Mouse (Mus musculus) megakaryocyte progenitor cell, adult 5-6 weeks (primary cell): Measurements from ENCODE around the gene Inpp5k. TPM values are rescaled to one million over a fixed set of nuclear protein-coding genes. Genes with fewer than 3 reads are reported as not detected.

Experiments
- ATAC-seq: replicated peaks from 2 replicates; pipeline ENCODE4 v1.8.0; 2016; ENCODE audit warnings: mild to moderate bottlenecking, moderate TSS enrichment, inconsistent platforms; ENCODE audit not compliant: poor library complexity
- total RNA-seq, 2 experiments: library from RNA; stranded (forward) in 1 of 2; stranded (reverse) in 1 of 2; fragments of 157-497, 149-512 nt in 1 of 2; fragments of 200-1000 nt in 1 of 2; gene quantifications; 2 replicates each; pipeline versions ENCODE4 v1.2.3 to v1.2.4; 2015 to 2017

Inpp5k gene
- total RNA-seq, 2 experiments from 2014 or later: 21.9 to 43.0 TPM

DNA sequence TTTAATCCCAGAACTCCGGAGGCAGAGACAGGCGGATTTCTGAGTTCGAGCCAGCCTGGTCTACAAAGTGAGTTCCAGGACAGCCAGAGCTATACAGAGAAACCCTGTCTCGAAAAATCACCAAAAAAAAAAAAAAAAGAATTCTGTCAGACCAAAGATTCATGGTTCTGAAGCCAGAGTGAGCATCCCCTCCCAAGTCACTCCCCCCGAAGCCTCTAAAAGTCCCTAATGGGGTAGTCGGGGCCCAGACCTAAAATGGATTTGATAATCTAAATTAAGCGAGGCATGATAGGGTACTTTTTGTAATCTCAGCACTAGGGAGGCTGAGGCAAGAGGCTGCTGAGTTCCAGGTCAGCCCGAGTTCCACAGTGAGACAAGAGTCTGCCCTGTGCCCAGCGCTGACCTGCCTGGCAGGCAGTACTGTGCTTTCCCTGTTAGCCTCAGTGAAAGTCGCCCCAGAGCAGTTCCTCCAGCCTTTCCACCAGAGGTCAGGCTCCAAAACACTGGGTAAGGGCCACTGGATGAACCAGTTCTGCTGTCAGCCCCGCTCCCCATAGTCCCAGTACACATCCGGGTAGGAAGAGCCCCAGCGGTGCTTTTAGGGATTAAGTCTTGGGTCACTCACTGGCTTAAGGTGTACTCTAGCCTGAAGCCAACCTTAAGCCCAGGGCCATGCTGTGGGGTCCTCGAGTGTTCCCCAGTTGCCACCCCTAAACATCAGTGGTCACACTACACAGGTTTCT lies 22.3 kb downstream of the Inpp5k start:
- ATAC-seq: no peak

DNA sequence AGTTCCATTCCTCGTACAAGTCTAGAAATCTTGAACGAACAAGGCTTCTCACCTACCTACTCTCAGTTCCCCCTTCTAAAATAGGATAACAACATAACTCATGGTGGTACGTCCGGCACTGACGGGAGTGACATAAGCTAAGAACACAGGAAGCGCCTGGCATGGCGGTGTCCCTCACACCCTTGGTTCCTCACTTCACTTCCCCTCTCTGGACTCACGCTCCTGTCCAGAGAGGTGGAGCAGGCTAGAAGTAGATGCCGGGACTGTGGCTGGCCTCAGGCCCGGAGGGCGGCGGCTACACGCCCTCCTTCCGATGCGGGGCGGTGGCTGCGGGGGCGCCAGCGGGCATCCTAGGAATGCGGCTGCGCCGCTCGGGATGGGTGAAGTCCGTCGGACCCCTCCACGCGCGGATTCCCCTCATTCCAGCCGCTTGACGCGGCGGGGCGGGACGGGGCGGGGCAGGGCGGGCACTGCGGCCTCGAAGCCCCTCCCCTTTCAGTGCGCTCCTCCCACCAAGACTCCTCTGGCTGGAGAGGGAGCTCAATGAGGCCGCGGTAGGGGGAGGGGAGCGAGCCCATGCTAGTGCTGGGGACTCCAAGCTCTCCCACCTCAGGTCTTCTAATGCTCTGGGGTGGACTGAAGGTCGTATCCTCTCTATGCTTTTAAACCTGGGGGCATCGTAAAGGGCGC lies 23.1 kb downstream of the Inpp5k start:
- peak; percentile 47 for ATAC-seq

DNA sequence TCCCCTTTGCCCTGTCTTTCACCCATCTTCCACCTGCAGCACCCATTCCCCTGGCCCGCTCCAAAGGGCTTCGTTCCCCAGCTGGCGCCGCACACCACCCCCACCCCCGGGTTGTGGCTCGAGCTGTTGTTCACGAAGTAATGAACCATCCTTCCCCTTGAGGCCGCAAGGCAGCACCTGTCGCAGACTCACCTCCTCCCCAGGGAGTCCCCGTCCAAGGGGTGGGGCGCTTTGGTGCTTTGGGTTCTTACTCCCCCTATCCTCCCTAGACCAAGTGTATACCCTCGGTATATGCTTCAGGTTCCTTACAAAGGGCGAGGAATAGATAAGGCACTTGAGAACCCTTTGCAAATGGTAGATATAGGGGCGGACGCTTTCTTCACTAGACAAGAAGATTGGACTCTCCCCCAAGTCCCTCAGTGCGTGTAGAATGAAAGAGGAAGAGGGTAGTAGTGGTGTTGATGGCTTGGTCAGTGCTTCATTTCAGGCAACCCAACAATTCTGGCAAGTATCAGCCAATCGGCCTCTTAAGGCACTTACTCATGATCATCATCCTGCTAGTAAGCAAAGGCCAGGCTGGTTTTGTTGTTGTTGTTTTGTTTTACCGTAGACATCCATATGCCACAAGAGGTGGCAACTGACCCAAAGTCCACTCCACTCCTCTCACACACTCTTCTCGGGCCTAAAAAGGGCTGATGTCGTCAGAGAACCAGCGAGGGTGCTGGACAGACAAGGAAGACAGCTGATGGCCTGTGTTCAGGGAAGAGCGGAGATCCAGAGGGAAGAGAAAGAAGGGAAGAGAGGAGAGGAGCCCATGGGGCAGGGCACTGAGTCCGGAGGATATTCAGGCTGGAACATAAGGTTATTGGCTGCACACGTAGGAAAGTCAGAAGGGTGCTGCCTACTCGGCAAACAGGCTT lies 23.9 kb downstream of the Inpp5k start:
- ATAC-seq: peak; percentile 11

DNA sequence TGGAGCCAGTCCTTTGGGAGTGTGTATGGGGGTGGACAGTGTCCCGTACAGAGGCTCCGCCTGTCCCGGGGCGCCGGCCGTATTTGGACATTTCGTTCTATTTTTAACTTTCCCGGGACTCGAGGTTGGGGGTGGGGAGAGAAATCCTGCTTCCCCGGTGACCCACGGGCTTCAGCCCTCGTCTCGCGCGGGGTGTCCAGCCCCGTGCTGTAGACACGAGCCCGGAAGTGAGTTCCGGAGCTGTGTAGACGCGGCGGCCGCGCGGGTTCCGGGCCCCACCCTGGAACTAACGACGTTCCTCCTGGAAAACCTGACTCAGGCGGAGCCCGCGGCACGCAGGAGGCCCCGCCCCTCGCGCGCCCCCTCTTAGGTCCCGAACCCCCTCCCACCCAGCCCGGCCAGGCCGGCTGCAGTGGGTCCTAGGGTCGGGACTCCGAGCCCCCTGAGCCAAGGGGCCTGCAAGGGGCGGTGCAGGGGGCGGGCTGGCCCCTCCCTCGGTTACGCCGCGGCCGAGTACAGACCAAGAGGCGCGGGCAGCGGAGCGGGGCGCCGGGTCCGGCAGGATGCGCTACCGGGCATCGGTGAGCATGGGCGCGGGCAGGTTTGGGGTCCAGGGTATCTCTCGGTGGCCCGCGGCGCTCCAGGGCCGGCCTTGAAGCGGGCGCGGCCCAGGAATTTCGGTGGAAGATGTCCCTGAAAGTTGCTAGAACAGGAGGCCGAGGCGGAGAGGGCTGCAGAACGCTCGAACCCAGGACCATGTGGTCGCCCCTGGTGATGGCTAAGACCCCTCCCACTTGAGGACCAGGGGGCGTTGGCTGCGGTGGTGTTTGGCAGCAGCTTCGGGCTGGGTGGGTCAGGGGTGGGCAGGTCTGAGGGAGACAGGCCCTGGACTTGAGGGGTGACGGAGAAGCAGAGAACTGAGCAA lies 25.1 kb downstream of the Inpp5k start:
- no peak for ATAC-seq

DNA sequence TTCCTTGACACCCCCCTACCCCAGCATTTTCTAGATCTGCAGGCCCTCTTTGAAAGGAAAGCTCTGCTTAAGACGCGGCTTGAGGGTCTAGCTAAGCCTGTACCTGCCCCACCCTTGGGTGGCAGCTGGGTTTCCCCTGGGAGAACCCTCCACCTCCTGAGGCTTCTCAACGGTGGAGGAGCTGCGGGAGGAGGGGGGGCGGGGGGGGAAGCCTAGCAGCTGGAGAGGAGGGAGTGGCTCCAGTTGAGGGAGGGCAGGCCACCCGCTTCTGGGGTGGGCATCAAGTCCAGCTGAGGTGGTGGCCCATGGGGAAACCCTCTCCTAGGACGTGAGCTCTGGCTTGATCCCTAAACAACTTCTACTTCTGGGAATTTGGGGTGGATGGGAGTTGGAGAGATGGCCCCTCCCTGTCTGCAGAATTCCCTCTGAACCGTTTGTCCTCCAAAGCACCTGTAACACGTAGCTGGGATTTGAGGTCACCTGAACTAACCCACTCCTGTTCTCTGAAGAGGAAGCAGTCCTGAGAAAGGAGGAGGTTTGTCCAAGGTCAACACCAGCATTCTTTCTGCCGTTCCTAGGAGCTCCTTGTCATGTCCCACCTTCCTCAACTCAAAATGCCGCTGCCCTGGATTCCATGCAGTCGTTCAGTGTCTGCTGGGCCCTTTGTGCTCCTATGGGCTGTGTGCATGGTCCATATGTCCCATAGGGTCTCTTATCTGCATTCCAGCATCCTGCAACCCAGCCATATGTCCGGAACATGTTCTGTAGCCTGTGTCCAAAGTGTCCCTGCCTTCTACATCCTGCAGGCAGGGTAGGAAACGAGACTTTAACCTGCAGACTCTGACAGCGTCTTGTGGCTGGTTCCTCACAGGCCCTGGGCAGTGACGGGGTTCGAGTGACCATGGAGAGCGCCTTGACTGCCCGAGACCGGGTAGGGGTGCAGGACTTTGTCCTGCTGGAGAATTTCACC lies 26.1 kb downstream of the Inpp5k start:
- no peak for ATAC-seq

DNA sequence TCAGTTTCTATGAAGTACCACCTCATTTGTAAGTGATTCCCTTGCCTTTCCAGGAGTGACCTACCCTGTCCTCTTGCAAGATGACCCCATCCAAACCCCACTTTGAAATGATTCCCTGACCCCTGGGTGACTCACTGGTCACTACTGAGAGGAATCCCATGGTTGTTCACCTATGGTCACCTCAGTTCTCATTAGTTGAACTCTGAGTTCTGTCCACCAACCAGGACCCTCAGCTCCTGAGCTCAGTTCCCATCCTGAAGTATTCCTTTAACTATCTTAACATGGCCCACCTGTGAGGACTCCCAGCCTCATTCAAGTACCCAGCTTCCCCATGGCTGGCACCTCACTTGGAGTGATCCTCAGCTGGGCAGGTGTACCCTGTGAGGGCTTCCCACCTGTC lies 27.1 kb downstream of the Inpp5k start:
- ATAC-seq: no peak

DNA sequence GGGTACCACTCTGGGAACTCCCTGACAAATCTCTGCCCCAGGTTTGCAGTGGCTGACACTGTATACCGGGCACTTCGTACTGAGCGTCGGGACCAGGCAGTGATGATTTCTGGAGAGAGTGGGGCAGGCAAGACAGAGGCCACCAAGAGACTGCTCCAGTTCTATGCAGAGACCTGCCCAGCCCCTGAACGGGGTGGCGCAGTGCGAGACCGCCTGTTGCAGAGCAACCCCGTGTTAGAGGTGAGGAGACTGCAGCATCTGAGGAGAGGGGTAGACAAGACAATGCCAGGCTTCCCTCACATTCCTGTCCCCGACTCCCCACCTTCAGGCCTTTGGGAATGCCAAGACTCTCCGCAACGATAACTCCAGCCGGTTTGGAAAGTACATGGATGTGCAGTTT lies 27.5 kb downstream of the Inpp5k start:
- ATAC-seq: no peak

DNA sequence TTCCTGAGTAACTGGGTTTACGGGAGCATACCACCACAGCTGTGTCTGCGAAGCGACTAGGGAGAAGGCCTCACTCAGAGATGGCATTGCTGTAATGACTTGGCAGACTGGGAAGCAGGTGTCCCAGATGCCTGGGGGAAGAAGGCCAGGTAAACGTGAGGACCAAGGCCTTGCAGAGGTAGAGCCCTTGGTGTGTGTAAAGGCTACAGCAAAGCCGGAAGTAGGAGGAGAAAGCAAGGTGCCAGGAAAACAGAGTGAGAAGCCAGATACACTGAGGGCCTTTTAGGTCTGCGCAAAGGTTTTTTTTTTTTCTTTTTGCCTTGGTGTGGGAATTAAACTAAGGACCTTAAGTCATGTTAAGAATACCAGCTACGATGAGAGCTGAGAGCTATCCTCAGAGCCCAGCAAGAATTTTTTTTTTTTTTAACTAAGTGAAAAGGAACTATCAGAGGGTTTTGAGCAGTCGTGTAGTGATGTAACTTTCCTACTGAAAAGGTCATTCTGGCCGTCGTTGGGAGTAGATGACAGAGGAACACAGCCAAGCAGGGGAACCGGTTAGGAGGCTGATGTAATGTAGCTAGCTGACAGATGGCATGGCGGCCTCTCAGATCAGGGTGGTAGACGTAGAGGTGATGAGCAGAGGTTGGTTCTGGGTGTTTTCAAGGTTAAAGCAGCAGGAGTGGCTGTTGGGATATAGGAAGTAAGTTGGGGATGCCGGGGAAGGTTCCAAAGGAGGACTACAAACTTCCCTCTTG lies 28.4 kb downstream of the Inpp5k start:
- ATAC-seq: no peak

DNA sequence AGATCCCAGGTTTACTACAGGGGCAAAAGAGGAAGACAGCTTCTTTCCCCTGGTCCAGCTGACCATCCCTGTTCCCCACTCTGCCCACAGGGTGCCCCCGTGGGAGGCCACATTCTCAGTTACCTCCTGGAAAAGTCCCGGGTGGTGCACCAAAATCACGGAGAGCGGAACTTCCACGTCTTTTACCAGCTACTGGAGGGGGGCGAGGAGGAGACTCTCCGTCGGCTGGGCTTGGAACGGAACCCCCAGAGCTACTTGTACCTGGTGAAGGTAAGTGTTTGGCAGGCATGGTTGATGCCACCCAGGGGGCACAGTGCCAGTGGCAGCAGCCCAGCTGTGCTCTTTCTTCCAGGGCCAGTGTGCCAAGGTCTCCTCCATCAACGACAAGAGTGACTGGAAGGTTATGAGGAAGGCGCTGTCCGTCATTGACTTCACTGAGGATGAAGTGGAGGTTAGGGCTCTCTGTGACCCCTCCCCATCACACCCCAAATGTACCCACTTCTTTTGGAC lies 29.3 kb downstream of the Inpp5k start:
- no peak for ATAC-seq

DNA sequence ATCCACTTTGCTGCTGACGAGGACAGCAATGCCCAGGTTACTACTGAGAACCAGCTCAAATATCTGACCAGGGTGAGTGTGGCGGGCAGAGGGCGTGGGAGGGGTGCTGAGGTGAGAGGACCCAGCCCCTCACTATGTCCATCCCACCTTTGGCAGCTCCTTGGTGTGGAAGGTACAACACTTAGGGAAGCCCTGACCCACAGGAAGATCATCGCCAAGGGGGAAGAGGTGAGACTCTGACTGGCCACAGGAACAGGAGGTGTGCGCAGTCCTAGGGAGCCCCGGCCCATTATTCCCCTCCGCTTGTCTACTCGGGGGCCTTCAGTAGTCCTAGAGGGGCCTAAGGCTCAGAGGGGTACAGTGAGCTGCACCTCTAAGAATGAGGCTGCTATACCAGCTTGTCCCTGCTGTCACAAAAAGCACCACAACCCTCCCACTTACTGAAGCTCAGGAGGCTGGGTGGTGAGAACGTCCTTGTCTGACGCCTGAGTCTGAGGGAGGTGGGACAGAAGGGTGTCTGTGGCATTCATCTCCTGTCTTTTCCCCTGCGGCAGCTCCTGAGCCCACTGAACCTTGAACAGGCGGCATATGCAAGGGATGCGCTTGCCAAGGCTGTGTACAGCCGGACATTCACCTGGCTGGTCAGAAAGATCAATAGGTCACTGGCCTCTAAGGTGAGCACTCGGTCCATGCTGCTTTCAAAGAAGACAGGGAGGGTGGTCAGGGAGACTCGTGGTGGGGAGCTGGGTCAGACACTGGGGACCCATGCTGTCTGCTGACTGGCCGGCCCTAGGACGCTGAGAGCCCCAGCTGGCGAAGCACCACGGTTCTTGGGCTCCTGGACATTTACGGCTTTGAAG lies 30.4 kb downstream of the Inpp5k start:
- ATAC-seq: no peak

DNA sequence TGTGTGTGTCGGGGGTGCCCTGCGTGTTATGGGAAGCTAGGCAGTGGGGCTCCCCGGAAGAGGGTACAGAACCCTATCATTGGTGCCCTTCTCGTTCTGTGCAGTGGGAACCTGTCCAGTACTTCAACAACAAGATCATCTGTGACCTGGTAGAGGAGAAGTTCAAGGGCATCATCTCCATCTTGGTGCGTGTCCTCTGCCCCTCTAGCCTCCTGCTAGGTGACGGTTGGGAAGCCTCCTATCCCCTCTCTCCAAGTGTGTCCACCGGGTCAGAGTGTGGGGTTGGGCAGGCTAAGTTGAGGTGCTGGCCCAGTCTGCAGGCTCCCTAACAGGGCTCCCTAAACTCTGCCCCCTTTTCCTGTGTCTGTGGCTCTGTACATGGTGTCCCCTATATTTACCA lies 31.3 kb downstream of the Inpp5k start:
- ATAC-seq: no peak

DNA sequence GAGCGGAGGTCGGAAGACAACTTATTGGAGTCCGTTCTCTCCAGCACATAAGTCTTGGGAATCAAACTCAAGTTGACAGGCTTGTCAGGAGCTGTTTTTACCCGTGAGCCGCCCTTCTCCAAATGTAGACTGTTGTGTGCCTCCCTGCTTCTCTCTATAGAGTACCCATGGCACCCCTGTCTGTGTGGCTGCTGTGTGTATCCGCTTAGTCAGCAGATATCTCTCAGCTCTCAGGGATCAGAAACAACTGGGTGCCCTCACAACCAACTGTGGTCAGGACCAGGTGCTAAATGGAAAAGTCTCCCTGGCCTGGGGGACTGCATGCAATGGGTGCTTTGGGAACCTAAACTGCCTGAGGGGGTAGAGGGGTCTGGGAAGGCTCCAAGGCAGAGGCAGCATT lies 35.5 kb downstream of the Inpp5k start:
- ATAC-seq: no peak

DNA sequence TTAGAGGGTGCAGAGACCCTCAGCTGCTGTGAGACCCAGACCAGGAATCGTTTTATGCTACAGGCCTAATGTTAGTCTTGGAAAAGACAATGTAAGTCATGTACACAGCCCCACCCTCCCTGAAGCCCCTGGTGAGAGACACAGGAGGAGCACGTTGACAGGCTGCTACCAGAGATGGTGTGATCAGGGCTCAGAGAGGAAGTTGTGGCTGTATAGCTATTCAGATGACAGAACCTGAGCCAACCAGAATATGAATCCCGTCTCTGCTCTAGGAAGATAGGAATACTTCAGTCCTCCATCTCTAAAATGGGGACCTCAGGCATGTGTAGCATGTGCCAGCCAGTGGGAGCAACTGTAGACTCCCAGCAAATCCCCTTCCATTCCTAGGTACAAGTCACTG lies 37.8 kb downstream of the Inpp5k start:
- ATAC-seq: peak; percentile 37; the same call in 1 of the 2 replicates

DNA sequence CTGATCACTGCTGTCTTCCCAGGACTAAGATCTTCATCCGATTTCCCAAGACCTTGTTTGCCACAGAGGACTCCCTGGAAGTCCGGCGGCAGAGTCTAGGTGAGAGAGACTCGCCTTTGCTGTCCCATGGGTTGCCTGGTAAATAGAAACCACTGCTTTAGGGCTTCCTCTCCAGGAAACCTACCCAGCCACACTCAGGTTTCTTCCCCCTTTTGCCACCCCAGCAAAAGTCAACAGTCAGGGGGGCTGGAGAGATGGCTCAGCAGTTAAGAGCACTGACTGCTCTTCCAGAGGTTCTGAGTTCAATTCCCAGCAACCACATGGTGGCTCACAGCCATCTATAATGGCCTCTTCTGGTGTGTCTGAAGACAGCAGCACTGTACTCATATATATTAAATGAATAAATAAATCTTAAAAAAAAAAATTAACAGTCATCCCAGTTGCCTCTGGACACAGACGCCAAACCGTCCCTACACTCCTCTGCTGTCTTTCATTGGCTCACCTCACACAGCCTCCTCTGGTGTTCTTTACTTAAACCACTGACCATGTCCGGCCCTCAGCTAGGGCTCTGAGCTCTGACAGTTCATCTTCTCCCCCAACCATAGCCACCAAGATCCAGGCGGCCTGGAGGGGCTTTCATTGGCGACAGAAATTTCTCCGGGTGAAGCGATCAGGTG lies 38.5 kb downstream of the Inpp5k start:
- ATAC-seq: no peak

DNA sequence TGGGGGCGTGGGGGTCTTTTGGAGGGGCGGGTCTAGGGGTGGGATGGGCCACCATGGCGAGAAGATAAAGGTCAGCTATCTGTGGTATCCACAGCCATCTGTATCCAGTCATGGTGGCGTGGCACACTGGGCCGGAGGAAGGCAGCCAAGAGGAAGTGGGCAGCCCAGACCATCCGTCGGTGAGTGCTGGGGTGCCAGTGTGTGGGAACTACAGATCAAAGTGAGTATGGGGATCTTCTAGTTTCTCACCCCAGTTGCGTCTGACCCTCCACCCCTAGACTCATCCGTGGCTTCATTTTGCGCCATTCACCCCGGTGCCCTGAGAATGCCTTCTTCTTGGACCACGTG lies 39.0 kb downstream of the Inpp5k start:
- ATAC-seq: peak; percentile 62; the same call in 1 of the 2 replicates

DNA sequence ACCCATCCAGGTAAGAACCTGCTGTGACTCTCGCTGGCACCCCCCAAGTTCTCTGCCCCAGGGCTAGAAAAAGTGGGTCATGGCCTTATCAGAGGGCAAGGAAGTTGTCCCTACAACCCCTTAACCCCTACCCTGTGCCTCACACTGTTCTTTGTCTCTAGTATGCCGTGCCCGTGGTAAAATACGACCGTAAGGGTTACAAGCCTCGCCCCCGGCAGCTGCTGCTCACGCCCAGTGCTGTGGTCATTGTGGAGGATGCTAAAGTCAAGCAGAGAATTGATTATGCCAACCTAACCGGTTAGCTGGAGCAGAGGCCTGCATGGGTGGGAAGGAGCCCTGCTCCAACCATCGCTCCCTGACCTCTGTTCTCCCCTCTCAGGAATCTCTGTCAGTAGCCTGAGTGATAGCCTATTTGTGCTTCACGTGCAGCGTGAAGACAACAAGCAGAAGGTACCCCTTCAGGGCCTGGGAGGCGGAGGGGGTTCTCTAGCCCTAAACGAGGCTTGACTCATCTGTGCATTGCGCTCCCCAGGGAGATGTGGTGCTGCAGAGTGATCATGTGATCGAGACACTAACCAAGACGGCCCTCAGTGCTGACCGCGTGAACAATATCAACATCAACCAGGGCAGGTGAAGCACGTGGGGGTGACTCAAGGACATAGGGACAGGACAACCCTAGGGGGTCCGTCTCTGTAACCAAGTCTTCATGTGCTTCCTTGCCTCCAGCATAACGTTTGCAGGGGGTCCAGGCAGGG lies 40.8 kb downstream of the Inpp5k start:
- ATAC-seq: no peak
